ENCODE assay signal across 9 mouse cellular contexts in the genomic region with DNA sequence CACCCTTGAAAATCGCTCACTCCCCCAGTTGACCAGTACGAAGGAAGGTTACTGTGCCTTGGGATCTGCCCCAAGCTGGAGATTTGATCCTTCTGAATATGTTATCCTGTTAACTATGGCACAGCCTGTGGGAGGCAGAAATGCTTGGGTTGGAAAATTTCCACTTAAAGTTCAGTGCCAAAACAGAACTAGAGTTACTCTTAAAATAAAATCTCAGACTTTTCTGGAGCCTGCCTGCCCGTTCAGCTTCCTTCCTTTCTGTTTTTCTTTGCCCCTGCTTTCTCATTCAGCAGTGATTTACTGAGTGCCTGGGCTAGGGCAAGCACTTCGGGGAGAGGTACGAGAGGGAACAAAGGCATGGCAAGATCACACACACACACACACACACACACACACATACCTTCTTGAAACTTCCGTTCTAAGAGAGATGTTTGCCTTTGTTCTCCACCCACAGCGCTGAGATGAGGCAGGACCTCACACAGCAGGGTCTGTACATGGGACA.
DNase-seq lines count a peak whose midpoint lies in the region; ATAC-seq lines count a peak whose summit lies in the region.
"Had no signal": no experiment of that assay in that cellular context is flagged by ENCODE, and none has a peak within 500 bp of the region (broad histone marks: within the 10 kb centered on the region; RNA-seq: fewer than 3 reads in every experiment).

No protein-coding gene starts in this region.

- no peaks in the 10 kb centered on the region for H3K9me3 ChIP-seq in lung, embryonic 15.5 days
- H3K9me3 ChIP-seq in neural tube, embryonic 15.5 days (replicated peaks), result no peaks in the 10 kb centered on the region
- H3K9me3 ChIP-seq: forebrain, embryonic 12.5 days had no signal

- H3K9ac ChIP-seq in lung, embryonic 15.5 days, result no peak overlapping the region
- no peak overlapping the region for H3K9ac ChIP-seq in neural tube, embryonic 15.5 days (replicated peaks)
- H3K9ac ChIP-seq: forebrain, embryonic 12.5 days had no signal

- no peaks in the 10 kb centered on the region for H3K36me3 ChIP-seq in lung, embryonic 15.5 days
- no peaks in the 10 kb centered on the region for H3K36me3 ChIP-seq in neural tube, embryonic 15.5 days
- H3K36me3 ChIP-seq: forebrain, embryonic 12.5 days had no signal

- H3K4me3 ChIP-seq in lung, embryonic 15.5 days, result no peak overlapping the region
- H3K4me3 ChIP-seq in neural tube, embryonic 15.5 days (replicated peaks), result no peak overlapping the region
- H3K4me3 ChIP-seq: forebrain, embryonic 12.5 days had no signal

- H3K4me2 ChIP-seq in lung, embryonic 15.5 days, result peak overlapping the region; percentile 13; the same call in 1 of the 2 replicates
- H3K4me2 ChIP-seq in neural tube, embryonic 15.5 days, result no peak overlapping the region; the same call in 1 of the 2 replicates
- H3K4me2 ChIP-seq: forebrain, embryonic 12.5 days had no signal

- ATAC-seq in lung, embryonic 15.5 days (ENCODE audit: borderline replicate concordance, extremely low read depth, low FRiP score, low TSS enrichment), result no peak; the same call in 1 of the 2 replicates
- ATAC-seq in neural tube, embryonic 15.5 days (ENCODE audit: low FRiP score), result no peak

- peaks cover 15% of the 10 kb centered on the region; the same call in 1 of the 2 replicates for H3K4me1 ChIP-seq in lung, embryonic 15.5 days
- peaks cover 11% of the 10 kb centered on the region for H3K4me1 ChIP-seq in neural tube, embryonic 15.5 days
- H3K4me1 ChIP-seq: forebrain, embryonic 12.5 days had no signal

- peak; percentile 19 to 55 for DNase-seq in frontal cortex, postnatal 36 days (ENCODE audit: low spot score in 2 of 2)
- no peak for DNase-seq in frontal cortex, postnatal 10 days (ENCODE audit: low spot score in 2 of 2)
- DNase-seq in lung, adult 18-20 months, result no peak
- peak; percentile 76 for DNase-seq in fibroblast of lung, adult 2 months (ENCODE audit: low read depth)
- DNase-seq in right cerebral cortex, postnatal 36 days (ENCODE audit: low spot score in 2 of 2), result no peak
- DNase-seq in urinary bladder, postnatal 36 days (ENCODE audit: low spot score in 2 of 2), result no peak

- no peaks in the 10 kb centered on the region for H3K27me3 ChIP-seq in lung, embryonic 15.5 days
- no peaks in the 10 kb centered on the region for H3K27me3 ChIP-seq in neural tube, embryonic 15.5 days (replicated peaks)
- H3K27me3 ChIP-seq: forebrain, embryonic 12.5 days had no signal

- H3K27ac ChIP-seq in lung, embryonic 15.5 days, result peak overlapping the region; percentile 37; the same call in 1 of the 2 replicates
- H3K27ac ChIP-seq in neural tube, embryonic 15.5 days (replicated peaks), result 0 out of 2 replicates have a peak overlapping the region, but pooled peaks have one; percentile 23
- H3K27ac ChIP-seq: forebrain, embryonic 12.5 days had no signal

- 18% methylated on average over 7 of the region's 7 CpGs for WGBS in lung, embryonic 15.5 days
- WGBS in neural tube, embryonic 15.5 days, result 23% methylated on average over 7 of the region's 7 CpGs

Comparison
In these comparisons a context has a peak if more than half of its experiments do, and no peak if none do; other contexts are left out.
1. DNase-seq: peak in frontal cortex, postnatal 36 days (2 of 2) and fibroblast of lung, adult 2 months (single experiment); none in frontal cortex, postnatal 10 days (0 of 2), lung, adult 18-20 months (0 of 2), right cerebral cortex, postnatal 36 days (0 of 2) and urinary bladder, postnatal 36 days (0 of 2).